Mouse (Mus musculus) embryonic facial prominence, embryonic 11.5 days (tissue): Measurements from ENCODE around the gene Eea1. TPM values are rescaled to one million over a fixed set of nuclear protein-coding genes. Genes with fewer than 3 reads are reported as not detected.

Experiments used
- ATAC-seq: fragments of 200-750 bp; cut with Nextera tagmentation; replicated peaks from 2 replicates; pipeline ENCODE4 v1.8.0; 2017; ENCODE audit warnings: low read depth; ENCODE audit not compliant: insufficient number of reproducible peaks, low FRiP score, low TSS enrichment
- DNase-seq: peaks from one replicate; pipeline ENCODE4 v3.0.0-alpha.2; 2015; ENCODE audit warnings: low spot score
- H3K27ac ChIP-seq: fragments of 300-500 bp; sonication (generic); replicated peaks from 2 replicates; pipeline ENCODE4 v1.5.1; 2014; ENCODE audit warnings: mild to moderate bottlenecking, low read depth, low read length, control low read depth
- H3K27me3 ChIP-seq: fragments of 300-500 bp; sonication (generic); 2 replicates; pipeline ENCODE4 v1.6.1; 2014; ENCODE audit warnings: mild to moderate bottlenecking, low read length, moderate library complexity, mixed read lengths; ENCODE audit not compliant: control insufficient read depth, insufficient read depth
- H3K36me3 ChIP-seq: fragments of 300-500 bp; sonication (generic); replicated peaks from 2 replicates; pipeline ENCODE4 v1.6.1; 2014; ENCODE audit warnings: low read depth, mild to moderate bottlenecking, low read length, moderate library complexity, mixed read lengths; ENCODE audit not compliant: control insufficient read depth, insufficient read depth
- H3K4me1 ChIP-seq: fragments of 300-500 bp; sonication (generic); 2 replicates; pipeline ENCODE4 v1.6.1; 2014; ENCODE audit warnings: low read length, mixed read lengths; ENCODE audit not compliant: control insufficient read depth, insufficient read depth
- H3K4me2 ChIP-seq: fragments of 300-500 bp; sonication (generic); 2 replicates; pipeline ENCODE4 v1.6.1; 2014; ENCODE audit warnings: low read depth, mild to moderate bottlenecking, control low read depth, low read length, moderate library complexity
- H3K4me3 ChIP-seq: fragments of 300-500 bp; sonication (generic); 2 replicates; pipeline ENCODE4 v1.5.1; 2014; ENCODE audit warnings: low read depth, low read length, control low read depth
- H3K9ac ChIP-seq: fragments of 300-500 bp; sonication (generic); replicated peaks from 2 replicates; pipeline ENCODE4 v1.6.1; 2014; ENCODE audit warnings: mild to moderate bottlenecking, control low read depth, low read length
- H3K9me3 ChIP-seq: fragments of 300-500 bp; sonication (generic); replicated peaks from 2 replicates; pipeline ENCODE4 v1.6.1; 2016; ENCODE audit warnings: mild to moderate bottlenecking, low read length, inconsistent platforms, mixed read lengths; ENCODE audit not compliant: control insufficient read depth
- WGBS: fragments of 180-500 bp; shearing (Covaris S2); extraction: QIAGEN DNeasy Blood & Tissue Kit; methylation state at CpG from one replicate; pipeline ENCODE4 v1.1.7; 2014; 5-methylcytosine and 5-hydroxymethylcytosine counted together
- polyA plus RNA-seq: library from polyadenylated mRNA; unstranded; fragments of >200 nt; fragmentation: Nextera tagmentation; extraction: Ambion mirVana; gene quantifications from 2 replicates; pipeline ENCODE4 v1.2.1, GENCODE M21; 2014

Eea1 gene
- polyA plus RNA-seq, 1 experiment from 2014 or later: 12.8 TPM

- Histone ChIP-seq H3K4me1 (no peaks in the 10 kb centered on the region), H3K27ac (peak overlapping the region; percentile 75), H3K4me2 (peak overlapping the region; percentile 94), H3K9me3 (no peaks in the 10 kb centered on the region), H3K27me3 (no peaks in the 10 kb centered on the region), H3K36me3 (no peaks in the 10 kb centered on the region), H3K4me3 (peak overlapping the region; percentile 74), H3K9ac (peak overlapping the region; percentile 75)
- peak; percentile 87 for ATAC-seq
- 6% methylated on average over 51 of the region's 69 CpGs for WGBS
- DNase-seq: peak; percentile 59
Observed at GRCm38 (mm10) chr10:95940901-95941767, 684 bp downstream of the Eea1 start.

GRCm38 (mm10) chr10:95941768-95942425, 1.4 kb downstream of the Eea1 start:
- H3K9me3 ChIP-seq: no peaks in the 10 kb centered on the region
- no peak overlapping the region for H3K9ac ChIP-seq
- H3K36me3 ChIP-seq: no peaks in the 10 kb centered on the region
- DNase-seq: no peak
- peak overlapping the region; percentile 94; the same call in 1 of the 2 replicates for H3K4me2 ChIP-seq
- no peaks in the 10 kb centered on the region for H3K27me3 ChIP-seq
- H3K27ac ChIP-seq: no peak overlapping the region
- H3K4me3 ChIP-seq: peak overlapping the region; percentile 74; the same call in 1 of the 2 replicates
- 54% methylated on average over 6 of the region's 6 CpGs for WGBS
- no peaks in the 10 kb centered on the region for H3K4me1 ChIP-seq
- ATAC-seq: no peak

GRCm38 (mm10) chr10:95945086-95945485, 4.6 kb downstream of the Eea1 start:
- Histone ChIP-seq H3K9me3 (no peaks in the 10 kb centered on the region), H3K4me1 (no peaks in the 10 kb centered on the region), H3K27ac (no peak overlapping the region), H3K4me3 (no peak overlapping the region), H3K4me2 (no peak overlapping the region), H3K9ac (no peak overlapping the region), H3K36me3 (no peaks in the 10 kb centered on the region), H3K27me3 (no peaks in the 10 kb centered on the region)
- DNase-seq: no peak
- ATAC-seq: no peak
- 94% methylated on average over 1 of the region's 1 CpGs for WGBS

GRCm38 (mm10) chr10:95949410-95949809, 9.0 kb downstream of the Eea1 start:
- WGBS: 91% methylated on average over 3 of the region's 3 CpGs
- Histone ChIP-seq H3K4me2 (no peak overlapping the region), H3K4me1 (no peaks in the 10 kb centered on the region), H3K4me3 (no peak overlapping the region), H3K9me3 (no peaks in the 10 kb centered on the region), H3K36me3 (no peaks in the 10 kb centered on the region), H3K27ac (no peak overlapping the region), H3K9ac (no peak overlapping the region), H3K27me3 (no peaks in the 10 kb centered on the region)
- no peak for DNase-seq
- no peak for ATAC-seq

- H3K4me1 ChIP-seq: no peaks in the 10 kb centered on the region
- no peaks in the 10 kb centered on the region for H3K9me3 ChIP-seq
- no peaks in the 10 kb centered on the region for H3K27me3 ChIP-seq
- H3K4me2 ChIP-seq: no peak overlapping the region
- no peak overlapping the region for H3K4me3 ChIP-seq
- no peak for DNase-seq
- H3K9ac ChIP-seq: no peak overlapping the region
- ATAC-seq: no peak
- H3K36me3 ChIP-seq: no peaks in the 10 kb centered on the region
- no peak overlapping the region for H3K27ac ChIP-seq
- WGBS: 88% methylated on average over 5 of the region's 5 CpGs
Observed at GRCm38 (mm10) chr10:95950194-95950593, 9.7 kb downstream of the Eea1 start.

- 92% methylated on average over 4 of the region's 4 CpGs for WGBS
- no peak for DNase-seq
- no peak overlapping the region for H3K4me2 ChIP-seq
- H3K4me1 ChIP-seq: no peaks in the 10 kb centered on the region
- H3K27ac ChIP-seq: no peak overlapping the region
- H3K9ac ChIP-seq: no peak overlapping the region
- no peak overlapping the region for H3K4me3 ChIP-seq
- H3K27me3 ChIP-seq: no peaks in the 10 kb centered on the region
- no peaks in the 10 kb centered on the region for H3K36me3 ChIP-seq
- H3K9me3 ChIP-seq: no peaks in the 10 kb centered on the region
- no peak for ATAC-seq
Observed at GRCm38 (mm10) chr10:95950797-95951196, 10.3 kb downstream of the Eea1 start.

- DNase-seq (no peak), ATAC-seq (no peak)
- Histone ChIP-seq H3K4me2 (no peak overlapping the region), H3K27me3 (no peaks in the 10 kb centered on the region), H3K4me1 (no peaks in the 10 kb centered on the region), H3K27ac (no peak overlapping the region), H3K36me3 (no peaks in the 10 kb centered on the region), H3K4me3 (no peak overlapping the region), H3K9ac (no peak overlapping the region), H3K9me3 (no peaks in the 10 kb centered on the region)
- WGBS: 94% methylated on average over 2 of the region's 2 CpGs
Observed at GRCm38 (mm10) chr10:95951346-95951745, 10.9 kb downstream of the Eea1 start.

- no peak for ATAC-seq
Observed at GRCm38 (mm10) chr10:95956629-95957028, 16.2 kb downstream of the Eea1 start.

More at GRCm38 (mm10) chr10:95956629-95957028, 16.2 kb downstream of the Eea1 start:
- H3K9me3 ChIP-seq: no peaks in the 10 kb centered on the region
- H3K27ac ChIP-seq: no peak overlapping the region
- 90% methylated on average over 2 of the region's 2 CpGs for WGBS
- H3K27me3 ChIP-seq: no peaks in the 10 kb centered on the region
- no peaks in the 10 kb centered on the region for H3K36me3 ChIP-seq
- no peak overlapping the region for H3K9ac ChIP-seq
- no peaks in the 10 kb centered on the region for H3K4me1 ChIP-seq
- H3K4me3 ChIP-seq: no peak overlapping the region
- no peak overlapping the region for H3K4me2 ChIP-seq
- DNase-seq: no peak
